Mouse (Mus musculus) layer of hippocampus, postnatal 36 days (tissue): ENCODE data around the gene Arpc1a. TPM values are rescaled to one million over a fixed set of nuclear protein-coding genes. Genes with fewer than 3 reads are reported as not detected.

Source experiments
- DNase-seq, 2 experiments: peaks; one replicate each; pipeline ENCODE4 v3.0.0; 2022
- total RNA-seq, 2 experiments: library from RNA; stranded (reverse); gene quantifications; 2 replicates each; pipeline ENCODE4 v1.2.3; 2021

The Arpc1a gene
- total RNA-seq, 2 experiments from 2014 or later = 248 to 263 TPM

DNA sequence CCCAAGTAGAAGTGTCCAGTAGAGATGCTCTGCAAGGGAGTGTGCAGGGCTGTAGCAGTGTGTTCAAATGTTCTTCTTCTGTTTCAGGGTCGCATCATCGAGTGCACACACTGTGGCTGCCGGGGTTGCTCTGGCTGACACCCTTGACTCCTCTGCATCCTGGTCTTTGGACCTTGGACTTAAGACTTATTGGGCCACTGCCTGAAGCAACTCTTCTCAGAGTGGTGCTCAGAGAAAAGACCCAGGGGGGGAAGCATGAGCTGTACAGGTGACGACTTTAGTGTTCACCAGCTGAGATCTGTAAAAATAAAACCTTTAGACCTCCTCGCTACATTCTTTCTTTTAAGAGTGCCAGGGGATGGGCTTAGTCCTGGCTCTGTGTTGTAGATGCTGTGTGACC lies 64.1 kb downstream of the Arpc1a start:
- DNase-seq = no peak

DNA sequence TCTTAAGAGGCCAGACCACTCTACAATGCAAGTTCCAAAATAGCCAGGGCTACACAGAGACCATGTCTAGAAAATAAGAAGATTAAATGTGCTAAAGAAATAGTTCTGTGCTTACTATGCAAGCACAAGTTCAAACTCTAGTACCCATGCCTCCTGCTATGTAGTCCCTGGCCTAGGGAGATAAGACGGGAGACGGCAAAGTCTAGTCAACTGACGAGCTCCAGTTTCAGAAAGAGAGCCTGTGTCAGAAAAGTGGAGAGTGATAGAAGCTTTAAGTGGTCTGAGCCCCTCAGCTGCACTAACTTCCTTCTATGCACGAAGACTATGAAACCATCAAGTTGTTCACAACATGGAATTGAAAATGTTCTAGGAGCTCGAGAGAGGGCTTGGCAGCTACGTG lies 65.7 kb downstream of the Arpc1a start:
- DNase-seq = no peak

DNA sequence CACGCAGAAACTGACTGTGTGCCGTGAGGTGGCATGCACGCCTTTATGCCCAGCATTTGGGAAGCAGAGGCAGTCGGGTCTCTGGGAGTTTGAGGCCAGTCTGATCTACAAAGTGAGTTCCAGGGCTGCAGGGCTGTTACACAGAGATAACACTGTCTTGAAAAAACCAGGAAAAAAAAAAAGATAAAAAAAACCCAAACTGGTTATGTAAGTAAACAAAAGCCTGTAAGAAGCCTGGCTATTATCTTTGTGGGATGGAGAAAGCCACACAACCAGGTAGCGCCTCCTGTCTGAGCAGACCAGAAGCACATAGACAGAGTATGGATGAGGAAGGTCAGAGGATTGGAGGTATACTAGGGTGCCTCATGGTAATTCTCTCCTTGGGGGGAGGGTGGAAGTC lies 69.1 kb downstream of the Arpc1a start:
- no peak for DNase-seq

Other genes starting within 250 kb of the Arpc1a start
- gene Smurf1, start 118.0 kb upstream of the Arpc1a start, total RNA-seq = 10 to 100 TPM; 28.7 to 29.9 TPM
- not detected for gene Gm4871, start 51.1 kb upstream of the Arpc1a start, total RNA-seq
- gene 1700018F24Rik, start 40.8 kb upstream of the Arpc1a start, total RNA-seq = not detected
- gene Kpna7, start 200 bp downstream of the Arpc1a start, total RNA-seq = not detected
- 10 to 100 TPM; 23.4 to 26.9 TPM for gene Arpc1b, start 30.4 kb downstream of the Arpc1a start, total RNA-seq
- 10 to 100 TPM; 88.8 to 94.5 TPM for gene Pdap1, start 56.4 kb downstream of the Arpc1a start, total RNA-seq
- gene Bud31, start 56.5 kb downstream of the Arpc1a start, total RNA-seq = 10 to 100 TPM; 74.3 to 76.2 TPM
- 10 to 100 TPM; 23.6 to 24.7 TPM for gene Ptcd1, start 83.3 kb downstream of the Arpc1a start, total RNA-seq
- 10 to 100 TPM; 23.0 to 23.4 TPM for gene Cpsf4, start 83.4 kb downstream of the Arpc1a start, total RNA-seq
- gene Atp5j2, start 108.2 kb downstream of the Arpc1a start, total RNA-seq = 100 to 1,000 TPM; 262 to 270 TPM
- 10 to 100 TPM; 11.0 to 11.5 TPM for gene Zkscan14, start 118.0 kb downstream of the Arpc1a start, total RNA-seq
- 10 to 100 TPM; 10.8 to 11.4 TPM for gene Zkscan5, start 120.7 kb downstream of the Arpc1a start, total RNA-seq
- 10 to 100 TPM; 24.4 to 27.4 TPM for gene Zfp655, start 147.9 kb downstream of the Arpc1a start, total RNA-seq
- gene Zscan25, start 196.7 kb downstream of the Arpc1a start, total RNA-seq = 10 to 100 TPM; 17.2 to 19.5 TPM